In genomic region chr6:121151732-121152131, GRCm38 (mm10) we compare ENCODE assay signal across 9 mouse cellular contexts. TPM values are rescaled to one million over a fixed set of nuclear protein-coding genes. Genes with fewer than 3 reads are reported as not detected.
DNase-seq lines count a peak whose midpoint lies in the region; ATAC-seq and TF ChIP-seq lines count a peak whose summit lies in the region.
"Had no signal": no experiment of that assay in that cellular context is flagged by ENCODE, and none has a peak within 500 bp of the region (broad histone marks: within the 10 kb centered on the region; RNA-seq: fewer than 3 reads in every experiment).

No protein-coding gene starts in this region.

- 0 out of 2 replicates have a peak, but pooled peaks have one; percentile 4 for ATAC-seq in midbrain, embryonic 11.5 days (ENCODE audit: low FRiP score)
- peak; percentile 77 for ATAC-seq in stomach, postnatal 0 days (ENCODE audit: low FRiP score, low TSS enrichment)

- peaks cover 3% of the 10 kb centered on the region; the same call in 1 of the 2 replicates for H3K4me1 ChIP-seq in midbrain, embryonic 11.5 days (ENCODE audit: control insufficient read depth, insufficient read depth, low read length)
- H3K4me1 ChIP-seq in midbrain, embryonic 10.5 days = peaks cover 20% of the 10 kb centered on the region
- H3K4me1 ChIP-seq in stomach, postnatal 0 days (replicated peaks; ENCODE audit: control insufficient read depth, insufficient read depth) = peaks cover 2% of the 10 kb centered on the region; the same call in 1 of the 2 replicates

- no peak overlapping the region for H3K4me2 ChIP-seq in midbrain, embryonic 11.5 days
- no peak overlapping the region for H3K4me2 ChIP-seq in stomach, postnatal 0 days (replicated peaks; ENCODE audit: low read depth)

- DNase-seq in midbrain, embryonic 11.5 days (ENCODE audit: low spot score, missing footprints) = no peak
- DNase-seq in midbrain, embryonic 10.5 days (ENCODE audit: low spot score) = no peak
- DNase-seq in heart, adult 9 months (ENCODE audit: low spot score in 2 of 2) = peak; percentile 61 to 81
- peak; percentile 58 to 67 for DNase-seq in kidney, postnatal 36 days
- DNase-seq in stomach, postnatal 0 days (ENCODE audit: low spot score) = peak; percentile 38
- DNase-seq in spleen, postnatal 10 days (ENCODE audit: low spot score in 2 of 2) = no peak
- no peak for DNase-seq in frontal cortex, postnatal 36 days (ENCODE audit: low spot score in 2 of 2)
- no peak for DNase-seq in cerebellum, adult 8-10 months
- DNase-seq: midbrain, embryonic 14.5 days had no signal

- no peaks in the 10 kb centered on the region for H3K9me3 ChIP-seq in midbrain, embryonic 11.5 days (ENCODE audit: control insufficient read depth, low read length)
- no peaks in the 10 kb centered on the region for H3K9me3 ChIP-seq in midbrain, embryonic 10.5 days (replicated peaks)
- H3K9me3 ChIP-seq in stomach, postnatal 0 days (ENCODE audit: control insufficient read depth, low read length) = no peaks in the 10 kb centered on the region

- TF ChIP-seq EP300 in stomach, postnatal 0 days (optimal IDR thresholded peaks at IDR 0.05) = no peak

- no peaks in the 10 kb centered on the region for H3K36me3 ChIP-seq in midbrain, embryonic 11.5 days (ENCODE audit: control insufficient read depth, insufficient read depth, low read length)
- no peaks in the 10 kb centered on the region for H3K36me3 ChIP-seq in midbrain, embryonic 10.5 days
- no peaks in the 10 kb centered on the region for H3K36me3 ChIP-seq in stomach, postnatal 0 days (ENCODE audit: control insufficient read depth, insufficient read depth, low read length)

- no peak overlapping the region for H3K27ac ChIP-seq in midbrain, embryonic 11.5 days (ENCODE audit: low read depth, low read length)
- H3K27ac ChIP-seq in midbrain, embryonic 10.5 days (replicated peaks) = no peak overlapping the region
- no peak overlapping the region; the same call in 1 of the 2 replicates for H3K27ac ChIP-seq in stomach, postnatal 0 days (replicated peaks)

- H3K9ac ChIP-seq in midbrain, embryonic 11.5 days (ENCODE audit: low read length) = no peak overlapping the region
- no peak overlapping the region; the same call in 1 of the 2 replicates for H3K9ac ChIP-seq in stomach, postnatal 0 days (ENCODE audit: low read length)

- WGBS in midbrain, embryonic 11.5 days = 62% methylated on average over 6 of the region's 6 CpGs
- 70% methylated on average over 6 of the region's 6 CpGs for WGBS in midbrain, embryonic 10.5 days
- 32% methylated on average over 6 of the region's 6 CpGs for WGBS in stomach, postnatal 0 days

- no peaks in the 10 kb centered on the region for H3K27me3 ChIP-seq in midbrain, embryonic 11.5 days (ENCODE audit: control insufficient read depth, insufficient read depth, low read length)
- H3K27me3 ChIP-seq in midbrain, embryonic 10.5 days (ENCODE audit: low read depth, poor library complexity, severe bottlenecking) = no peaks in the 10 kb centered on the region
- no peaks in the 10 kb centered on the region for H3K27me3 ChIP-seq in stomach, postnatal 0 days (ENCODE audit: control insufficient read depth, insufficient read depth, low read length)

- no peak for TF ChIP-seq CTCF in stomach, postnatal 0 days (IDR thresholded peaks at IDR 0.05; ENCODE audit: low read depth)

- H3K4me3 ChIP-seq in midbrain, embryonic 11.5 days (ENCODE audit: low read depth, low read length) = no peak overlapping the region
- no peak overlapping the region for H3K4me3 ChIP-seq in midbrain, embryonic 10.5 days
- H3K4me3 ChIP-seq in stomach, postnatal 0 days (ENCODE audit: low read depth, low read length) = no peak overlapping the region

RNA-seq across cellular contexts. Expression of gene Mical3, which starts 20.9 kb away (rescaled TPM):
- 11.8 and 12.8 TPM in 2 replicates for polyA plus RNA-seq in midbrain, embryonic 11.5 days (2014; fragmentation: Nextera tagmentation; extraction: Ambion mirVana)
- polyA plus RNA-seq in midbrain, embryonic 10.5 days (2016; fragmentation: Nextera tagmentation; extraction: Ambion mirVana) = 9.0 and 10.2 TPM in 2 replicates
- 4.1 and 4.5 TPM in 2 replicates for polyA plus RNA-seq in stomach, postnatal 0 days (2015; fragmentation: Nextera tagmentation; extraction: Ambion mirVana)

RNA-seq across cellular contexts. Expression of gene Pex26, which starts 31.7 kb away (rescaled TPM):
- polyA plus RNA-seq in midbrain, embryonic 11.5 days (2014; fragmentation: Nextera tagmentation; extraction: Ambion mirVana) = 5.7 and 5.8 TPM in 2 replicates
- 8.5 and 8.8 TPM in 2 replicates for polyA plus RNA-seq in midbrain, embryonic 10.5 days (2016; fragmentation: Nextera tagmentation; extraction: Ambion mirVana)
- polyA plus RNA-seq in stomach, postnatal 0 days (2015; fragmentation: Nextera tagmentation; extraction: Ambion mirVana) = 6.2 and 6.5 TPM in 2 replicates

RNA-seq across cellular contexts. Expression of gene Tuba8, which starts 58.8 kb away (rescaled TPM):
- polyA plus RNA-seq in midbrain, embryonic 11.5 days (2014; fragmentation: Nextera tagmentation; extraction: Ambion mirVana) = 0.25 and 0.51 TPM in 2 replicates
- polyA plus RNA-seq in midbrain, embryonic 10.5 days (2016; fragmentation: Nextera tagmentation; extraction: Ambion mirVana) = 0.22 and 0.36 TPM in 2 replicates
- 0.06 and 0.13 TPM in 2 replicates for polyA plus RNA-seq in stomach, postnatal 0 days (2015; fragmentation: Nextera tagmentation; extraction: Ambion mirVana)

Comparison
In these comparisons a context has a peak if more than half of its experiments do, and no peak if none do; other contexts are left out.
1. DNase-seq: peak in heart, adult 9 months (2 of 2), kidney, postnatal 36 days (2 of 2) and stomach, postnatal 0 days (single experiment); none in midbrain, embryonic 11.5 days (single experiment), midbrain, embryonic 10.5 days (single experiment), spleen, postnatal 10 days (0 of 2), frontal cortex, postnatal 36 days (0 of 2) and cerebellum, adult 8-10 months (single experiment).